Mouse (Mus musculus): ENCODE measurements around the gene Diaph3. TPM values are rescaled to one million over a fixed set of nuclear protein-coding genes. Genes with fewer than 3 reads are reported as not detected.

The Diaph3 gene
- total RNA-seq, 2 experiments from 2014 or later: 35.7 to 61.8 TPM

- ATAC-seq (ENCODE audit: poor library complexity, severe bottlenecking): no peak
Measured at GRCm38 (mm10) chr14:86861277-86861946, 279.6 kb downstream of the Diaph3 start.

- ATAC-seq (ENCODE audit: poor library complexity, severe bottlenecking): peak; percentile 79
Measured at GRCm38 (mm10) chr14:86847154-86847810, 293.8 kb downstream of the Diaph3 start.

- ATAC-seq (ENCODE audit: poor library complexity, severe bottlenecking): peak; percentile 58
Measured at GRCm38 (mm10) chr14:86844075-86844474, 297.0 kb downstream of the Diaph3 start.

GRCm38 (mm10) chr14:86837642-86838041, 303.4 kb downstream of the Diaph3 start:
- ATAC-seq (ENCODE audit: poor library complexity, severe bottlenecking): no peak

GRCm38 (mm10) chr14:86834851-86835250, 306.2 kb downstream of the Diaph3 start:
- ATAC-seq (ENCODE audit: poor library complexity, severe bottlenecking): no peak

GRCm38 (mm10) chr14:86834269-86834668, 306.8 kb downstream of the Diaph3 start:
- no peak for ATAC-seq (ENCODE audit: poor library complexity, severe bottlenecking)

GRCm38 (mm10) chr14:86833003-86833402, 308.0 kb downstream of the Diaph3 start:
- no peak for ATAC-seq (ENCODE audit: poor library complexity, severe bottlenecking)

- no peak for ATAC-seq (ENCODE audit: poor library complexity, severe bottlenecking)
Measured at GRCm38 (mm10) chr14:86816246-86816645, 324.8 kb downstream of the Diaph3 start.

- no peak for ATAC-seq (ENCODE audit: poor library complexity, severe bottlenecking)
Measured at GRCm38 (mm10) chr14:86788880-86789641, 352.0 kb downstream of the Diaph3 start.

GRCm38 (mm10) chr14:86786866-86787265, 354.2 kb downstream of the Diaph3 start:
- ATAC-seq (ENCODE audit: poor library complexity, severe bottlenecking): no peak

GRCm38 (mm10) chr14:86781553-86782273, 359.3 kb downstream of the Diaph3 start:
- ATAC-seq (ENCODE audit: poor library complexity, severe bottlenecking): peak; percentile 62; the same call in 1 of the 2 replicates

GRCm38 (mm10) chr14:86773311-86773710, 367.7 kb downstream of the Diaph3 start:
- ATAC-seq (ENCODE audit: poor library complexity, severe bottlenecking): no peak

- no peak for ATAC-seq (ENCODE audit: poor library complexity, severe bottlenecking)
Measured at GRCm38 (mm10) chr14:86772176-86773150, 368.6 kb downstream of the Diaph3 start.

- no peak for ATAC-seq (ENCODE audit: poor library complexity, severe bottlenecking)
Measured at GRCm38 (mm10) chr14:86764286-86764685, 376.7 kb downstream of the Diaph3 start.

- peak; percentile 47; the same call in 1 of the 2 replicates for ATAC-seq (ENCODE audit: poor library complexity, severe bottlenecking)
Measured at GRCm38 (mm10) chr14:86757604-86758520, 383.2 kb downstream of the Diaph3 start.

GRCm38 (mm10) chr14:86757132-86757531, 383.9 kb downstream of the Diaph3 start:
- no peak for ATAC-seq (ENCODE audit: poor library complexity, severe bottlenecking)

GRCm38 (mm10) chr14:86750351-86750750, 390.7 kb downstream of the Diaph3 start:
- ATAC-seq (ENCODE audit: poor library complexity, severe bottlenecking): no peak

- ATAC-seq (ENCODE audit: poor library complexity, severe bottlenecking): no peak
Measured at GRCm38 (mm10) chr14:86749425-86749824, 391.6 kb downstream of the Diaph3 start.

- ATAC-seq (ENCODE audit: poor library complexity, severe bottlenecking): no peak
Measured at GRCm38 (mm10) chr14:86748876-86749275, 392.2 kb downstream of the Diaph3 start.
